Mouse (Mus musculus): ENCODE data around the gene Dmtf1.

- no peak for TF ChIP-seq CTCF (IDR thresholded peaks at IDR 0.05)
- TF ChIP-seq EP300 (IDR thresholded peaks at IDR 0.05; ENCODE audit: insufficient read depth, low read depth, low read length), result no peak
These were observed 33.0 kb downstream of the Dmtf1 start for GRCm38 (mm10) chr5:9128566-9128965.

Data from heart, adult 2 months (tissue).